Mouse (Mus musculus): ENCODE measurements around the gene Dnajc22. TPM values are rescaled to one million over a fixed set of nuclear protein-coding genes. Genes with fewer than 3 reads are reported as not detected.
A peak's percentile ranks its signal among the peaks of the same experiment; 100 is the strongest.

The Dnajc22 gene
- polyA plus RNA-seq, 1 experiment from 2014 or later: not detected

DNA sequence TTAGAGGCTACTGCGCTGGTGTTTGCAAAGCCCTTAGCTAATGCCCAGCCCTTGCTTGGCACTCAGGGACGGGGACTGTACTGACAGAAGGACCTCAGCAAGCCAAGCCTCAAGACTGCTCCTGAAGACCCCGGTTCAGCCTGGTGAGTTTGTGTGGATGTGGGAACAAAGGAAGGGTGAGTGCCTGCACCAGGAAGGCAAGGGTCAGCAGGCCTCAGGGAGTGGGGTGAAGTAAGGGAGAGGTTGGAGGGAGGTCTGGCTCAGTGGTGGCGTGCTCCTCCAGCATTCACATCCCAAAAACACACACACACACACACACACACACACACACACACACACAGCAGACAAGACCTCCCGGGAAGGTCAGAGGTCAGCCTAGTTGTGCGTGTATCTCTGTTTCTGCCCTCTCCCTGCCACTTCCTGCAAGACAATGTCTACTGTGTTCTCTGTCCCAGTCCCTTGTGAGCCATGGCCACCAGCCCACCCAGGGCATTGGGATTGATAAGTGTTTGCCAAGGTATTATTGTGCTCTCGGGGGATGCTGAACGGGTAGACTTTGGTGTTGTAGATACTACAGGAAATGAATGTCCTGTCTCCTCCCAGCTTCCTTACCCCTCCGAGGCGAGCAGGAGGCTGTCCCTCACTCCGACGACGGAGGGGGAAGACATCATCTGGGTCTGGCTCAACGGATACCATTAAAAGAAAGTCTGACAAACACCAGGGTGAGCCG is 14.6 kb upstream of the Dnajc22 start:
- no peak overlapping the region for H3K4me3 ChIP-seq (ENCODE audit: inconsistent target)
- 89% methylated on average over 15 of the region's 15 CpGs for WGBS (ENCODE audit: missing documents)
- no peak overlapping the region for H3K27ac ChIP-seq
- H3K79me2 ChIP-seq (ENCODE audit: inconsistent target): peaks cover 8% of the 10 kb centered on the region; the same call in 1 of the 2 replicates
- H3K36me3 ChIP-seq (ENCODE audit: inconsistent target): no peaks in the 10 kb centered on the region

GRCm38 (mm10) chr15:99079804-99080203 is 13.2 kb upstream of the Dnajc22 start:
- Histone ChIP-seq H3K4me3 (ENCODE audit: inconsistent target) (no peak overlapping the region), H3K79me2 (ENCODE audit: inconsistent target) (peaks cover 8% of the 10 kb centered on the region; the same call in 1 of the 2 replicates), H3K27ac (no peak overlapping the region), H3K36me3 (ENCODE audit: inconsistent target) (no peaks in the 10 kb centered on the region)
- WGBS (ENCODE audit: missing documents): 73% methylated on average over 2 of the region's 3 CpGs

GRCm38 (mm10) chr15:99082322-99082721 is 10.6 kb upstream of the Dnajc22 start:
- Histone ChIP-seq H3K4me3 (ENCODE audit: inconsistent target) (no peak overlapping the region), H3K79me2 (ENCODE audit: inconsistent target) (no peaks in the 10 kb centered on the region), H3K36me3 (ENCODE audit: inconsistent target) (no peaks in the 10 kb centered on the region), H3K27ac (no peak overlapping the region)
- 95% methylated on average over 12 of the region's 12 CpGs for WGBS (ENCODE audit: missing documents)

DNA sequence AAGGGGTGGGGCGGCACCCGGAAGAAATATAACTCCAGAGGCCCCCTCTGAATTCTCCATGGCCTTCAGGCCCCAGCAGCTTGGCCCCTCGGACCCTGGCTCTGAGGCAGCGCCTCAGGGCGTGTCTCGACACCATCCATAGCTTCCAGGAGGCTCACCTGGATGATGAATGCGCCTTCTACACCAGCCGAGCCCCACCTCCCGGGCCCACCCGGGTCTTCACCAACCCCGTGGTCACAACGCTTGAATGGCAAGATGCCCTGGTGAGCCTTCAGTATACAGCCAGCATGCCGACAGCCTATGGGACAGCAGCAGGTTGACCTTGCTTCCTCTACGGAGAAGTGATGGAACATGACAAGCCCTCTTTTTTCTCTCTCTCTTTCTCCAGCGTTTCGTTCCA is 10.1 kb upstream of the Dnajc22 start:
- H3K36me3 ChIP-seq (ENCODE audit: inconsistent target): no peaks in the 10 kb centered on the region
- H3K79me2 ChIP-seq (ENCODE audit: inconsistent target): no peaks in the 10 kb centered on the region
- H3K27ac ChIP-seq: no peak overlapping the region
- 94% methylated on average over 16 of the region's 16 CpGs for WGBS (ENCODE audit: missing documents)
- no peak overlapping the region for H3K4me3 ChIP-seq (ENCODE audit: inconsistent target)

GRCm38 (mm10) chr15:99083258-99083657 is 9.7 kb upstream of the Dnajc22 start:
- 68% methylated on average over 9 of the region's 9 CpGs for WGBS (ENCODE audit: missing documents)
- no peak overlapping the region for H3K4me3 ChIP-seq (ENCODE audit: inconsistent target)
- H3K36me3 ChIP-seq (ENCODE audit: inconsistent target): no peaks in the 10 kb centered on the region
- H3K27ac ChIP-seq: no peak overlapping the region
- no peaks in the 10 kb centered on the region for H3K79me2 ChIP-seq (ENCODE audit: inconsistent target)

DNA sequence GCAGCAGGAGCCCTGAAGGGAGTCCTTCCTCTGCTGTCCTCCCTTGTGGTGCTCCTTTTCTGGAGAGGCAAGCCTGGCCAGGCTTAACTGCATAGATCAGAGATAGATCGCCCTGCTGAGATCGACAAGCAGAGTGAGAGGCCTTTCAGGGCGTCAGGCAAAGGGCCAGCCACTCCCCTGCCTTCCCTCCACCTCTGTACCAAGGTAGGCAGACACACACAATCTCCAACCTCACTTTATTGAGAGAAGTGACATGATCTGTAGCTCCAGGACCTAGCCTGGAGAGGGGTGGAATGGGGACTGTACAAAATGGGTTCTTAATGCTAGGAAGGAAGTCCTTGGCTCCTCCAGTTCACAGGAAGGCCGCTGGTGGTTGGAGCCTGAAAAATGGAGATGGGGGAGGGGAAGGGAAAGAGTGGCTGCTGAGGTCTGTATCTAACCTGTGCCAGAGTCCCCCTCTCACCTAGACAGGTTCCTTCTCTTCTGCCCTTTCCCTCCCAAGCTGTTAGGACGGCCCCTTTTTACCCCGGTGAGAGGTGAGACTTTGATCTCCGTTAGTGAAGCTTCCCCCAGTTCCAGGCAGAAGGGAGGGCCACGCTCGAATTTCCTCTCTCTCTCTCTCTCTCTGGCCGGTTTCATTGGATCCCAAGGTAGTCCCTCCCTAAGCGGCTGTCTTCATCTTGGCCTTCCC is 9.0 kb upstream of the Dnajc22 start:
- Histone ChIP-seq H3K4me3 (ENCODE audit: inconsistent target) (no peak overlapping the region), H3K79me2 (ENCODE audit: inconsistent target) (no peaks in the 10 kb centered on the region), H3K27ac (no peak overlapping the region), H3K36me3 (ENCODE audit: inconsistent target) (no peaks in the 10 kb centered on the region)
- 46% methylated on average over 7 of the region's 11 CpGs for WGBS (ENCODE audit: missing documents)

DNA sequence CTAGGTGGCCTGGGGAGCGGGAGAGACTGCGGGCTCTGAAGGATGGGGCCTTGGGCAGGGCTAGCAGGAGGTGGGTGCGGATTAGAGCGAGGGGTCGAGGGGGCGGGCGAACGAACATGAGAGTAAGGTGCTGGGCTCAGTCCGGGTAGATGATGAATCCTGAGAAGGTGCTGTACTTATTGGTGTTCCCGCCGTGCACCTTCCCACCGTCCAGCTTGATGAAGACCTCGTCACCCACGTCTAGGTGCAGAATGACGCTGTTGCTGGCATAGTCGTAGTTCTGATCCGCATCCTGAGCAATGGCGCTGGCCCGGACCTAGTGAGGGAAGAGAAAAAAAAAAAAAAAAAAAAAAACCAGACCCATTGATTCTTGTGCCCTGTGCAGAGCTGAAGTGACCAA is 8.4 kb upstream of the Dnajc22 start:
- no peaks in the 10 kb centered on the region for H3K79me2 ChIP-seq (ENCODE audit: inconsistent target)
- no peaks in the 10 kb centered on the region for H3K36me3 ChIP-seq (ENCODE audit: inconsistent target)
- H3K27ac ChIP-seq: no peak overlapping the region
- 48% methylated on average over 18 of the region's 19 CpGs for WGBS (ENCODE audit: missing documents)
- H3K4me3 ChIP-seq (ENCODE audit: inconsistent target): no peak overlapping the region

DNA sequence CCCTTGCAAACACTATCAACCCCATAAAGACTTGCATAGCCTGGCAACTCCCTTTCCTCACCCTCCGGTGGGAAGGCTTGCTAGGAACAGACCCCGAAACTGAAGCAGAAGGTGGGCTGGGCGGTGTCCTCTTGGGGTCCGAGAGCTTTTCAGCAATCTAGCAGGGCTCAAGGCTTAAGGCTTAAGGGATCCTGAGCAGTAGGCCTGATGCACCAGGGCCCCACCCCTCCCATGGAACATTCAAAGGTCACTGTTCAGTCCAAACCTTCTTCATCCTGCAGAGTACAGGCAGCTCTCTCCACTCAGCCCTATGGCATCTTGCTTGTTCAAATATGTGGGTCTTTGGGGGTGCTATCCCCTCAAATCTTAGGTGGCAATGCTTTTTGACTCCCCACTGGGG is 7.0 kb upstream of the Dnajc22 start:
- 98% methylated on average over 4 of the region's 4 CpGs for WGBS (ENCODE audit: missing documents)
- no peak overlapping the region for H3K4me3 ChIP-seq (ENCODE audit: inconsistent target)
- no peaks in the 10 kb centered on the region for H3K79me2 ChIP-seq (ENCODE audit: inconsistent target)
- H3K27ac ChIP-seq: no peak overlapping the region
- H3K36me3 ChIP-seq (ENCODE audit: inconsistent target): no peaks in the 10 kb centered on the region

DNA sequence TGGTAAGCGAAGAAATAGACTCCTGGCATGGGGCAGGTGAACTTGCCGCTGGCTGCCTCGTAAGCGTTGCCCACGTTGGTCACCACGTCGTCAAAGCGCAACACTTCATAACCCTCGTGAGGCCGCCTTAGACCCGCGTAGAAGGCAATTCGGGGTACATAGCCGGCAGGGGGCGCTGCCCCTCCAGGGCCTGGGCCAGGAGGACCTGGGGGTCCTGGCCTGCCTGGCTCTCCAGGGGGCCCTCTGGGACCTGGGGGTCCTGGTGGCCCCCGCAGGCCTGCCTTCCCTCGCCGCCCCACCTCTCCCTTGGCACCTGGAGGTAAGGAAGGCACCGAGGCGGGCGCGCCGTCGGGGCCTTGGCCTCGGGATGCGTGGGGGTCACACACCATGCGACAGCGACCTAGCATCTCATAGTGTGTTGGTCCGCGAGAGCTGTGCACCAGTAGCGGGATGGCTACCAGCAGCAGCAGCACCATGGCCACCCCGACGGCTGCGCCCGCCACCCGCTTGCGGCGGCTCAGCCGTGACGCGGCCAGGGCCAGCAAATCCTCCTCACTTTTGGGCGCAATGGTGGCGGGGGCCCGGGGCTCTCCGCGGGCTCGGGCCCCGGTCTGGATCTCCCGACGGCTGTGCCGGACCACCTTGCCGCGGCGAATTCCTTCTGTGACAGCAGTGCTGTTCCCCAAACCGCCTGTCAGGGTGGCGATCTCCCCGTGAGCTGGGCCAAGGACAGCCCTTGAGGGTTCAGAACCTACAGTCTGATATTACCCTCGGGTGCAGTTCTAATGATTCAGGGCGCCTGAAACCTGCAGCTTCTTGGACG is 5.5 kb upstream of the Dnajc22 start, which contains the start of gene C1ql4:
Gene C1ql4, minus strand, starts transcription at position 565 of the 823 bp plus-strand sequence.
- Histone ChIP-seq H3K79me2 (ENCODE audit: inconsistent target) (no peaks in the 10 kb centered on the region), H3K4me3 (ENCODE audit: inconsistent target) (no peak within 1 kb of the TSS), H3K36me3 (ENCODE audit: inconsistent target) (no peaks in the 10 kb centered on the region), H3K27ac (no peak within 1 kb of the TSS)
- WGBS (ENCODE audit: missing documents): 20% methylated on average over 58 of the region's 60 CpGs

GRCm38 (mm10) chr15:99088292-99088691 is 4.7 kb upstream of the Dnajc22 start:
- Histone ChIP-seq H3K27ac (no peak overlapping the region), H3K36me3 (ENCODE audit: inconsistent target) (no peaks in the 10 kb centered on the region), H3K79me2 (ENCODE audit: inconsistent target) (no peaks in the 10 kb centered on the region), H3K4me3 (ENCODE audit: inconsistent target) (no peak overlapping the region)
- WGBS (ENCODE audit: missing documents): under 1% methylated on average over 26 of the region's 27 CpGs

DNA sequence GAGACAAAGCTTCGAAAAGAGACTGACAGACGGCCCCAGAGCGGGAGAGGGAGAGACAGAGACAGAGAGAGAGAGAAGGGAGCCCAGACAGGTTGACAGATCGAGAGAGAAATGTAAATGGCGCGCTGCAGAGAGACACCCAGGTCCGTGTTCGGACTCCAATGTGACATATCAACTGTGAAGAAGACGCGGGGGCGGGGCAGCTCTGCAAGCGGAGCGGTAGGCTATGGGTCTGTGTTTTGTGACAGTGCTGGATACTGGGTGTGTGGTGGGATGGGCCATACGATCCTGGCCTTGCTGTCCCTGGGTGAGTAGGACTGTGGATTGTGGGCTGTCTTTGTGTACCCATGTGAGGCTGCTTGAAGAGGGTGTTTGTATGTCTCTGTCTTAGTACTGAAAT is 3.9 kb upstream of the Dnajc22 start:
- WGBS (ENCODE audit: missing documents): 55% methylated on average over 14 of the region's 14 CpGs
- Histone ChIP-seq H3K79me2 (ENCODE audit: inconsistent target) (no peaks in the 10 kb centered on the region), H3K27ac (no peak overlapping the region), H3K36me3 (ENCODE audit: inconsistent target) (no peaks in the 10 kb centered on the region), H3K4me3 (ENCODE audit: inconsistent target) (no peak overlapping the region)

- 5% methylated on average over 54 of the region's 56 CpGs for WGBS (ENCODE audit: missing documents)
- Histone ChIP-seq H3K4me3 (ENCODE audit: inconsistent target) (peak overlapping the region; percentile 18; the same call in 1 of the 2 replicates), H3K79me2 (ENCODE audit: inconsistent target) (no peaks in the 10 kb centered on the region), H3K27ac (no peak overlapping the region), H3K36me3 (ENCODE audit: inconsistent target) (no peaks in the 10 kb centered on the region)
Observed at GRCm38 (mm10) chr15:99093291-99094258, 605 bp downstream of the Dnajc22 start.

DNA sequence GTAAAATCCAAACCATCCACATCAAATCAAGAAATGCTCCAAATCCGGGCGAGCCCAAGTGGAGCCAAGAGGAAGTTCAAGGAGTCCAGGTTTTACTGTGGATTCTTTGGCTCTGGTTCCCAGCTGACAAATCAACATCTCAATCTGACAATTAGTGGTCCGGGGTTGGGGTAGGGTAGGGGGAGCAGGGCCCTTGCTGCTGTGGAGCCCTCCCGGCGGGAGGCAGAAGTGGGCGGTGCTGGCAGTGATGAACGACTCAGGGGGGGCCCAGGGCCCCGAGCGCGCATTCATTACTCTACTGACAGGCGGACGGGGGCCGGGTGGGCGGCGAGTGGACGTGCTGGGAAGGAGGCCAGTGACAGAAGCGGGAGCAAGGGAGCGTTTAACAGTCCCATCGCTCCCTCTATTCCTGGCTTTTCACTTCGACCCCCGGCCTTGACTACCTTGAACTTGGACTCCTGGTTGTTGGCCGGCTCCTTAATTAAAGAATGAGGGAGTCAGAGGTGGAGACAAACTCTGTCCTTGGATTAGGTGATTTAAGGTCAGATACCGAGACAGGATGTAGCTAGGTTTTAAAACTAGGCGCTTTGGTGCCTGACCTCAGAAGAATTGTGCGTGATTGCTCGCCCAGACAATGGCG is 1.8 kb downstream of the Dnajc22 start:
- Histone ChIP-seq H3K36me3 (ENCODE audit: inconsistent target) (no peaks in the 10 kb centered on the region), H3K79me2 (ENCODE audit: inconsistent target) (no peaks in the 10 kb centered on the region), H3K27ac (no peak overlapping the region), H3K4me3 (ENCODE audit: inconsistent target) (no peak overlapping the region)
- WGBS (ENCODE audit: missing documents): 14% methylated on average over 27 of the region's 27 CpGs

All from macrophage (primary cell).